Mouse (Mus musculus) forebrain, embryonic 16.5 days (tissue): ENCODE measurements around the gene Efcab7. TPM values are rescaled to one million over a fixed set of nuclear protein-coding genes. Genes with fewer than 3 reads are reported as not detected.

Source experiments
- ATAC-seq: fragments of 200-750 bp; cut with Nextera tagmentation; 2 replicates; pipeline ENCODE4 v1.8.0; 2017; ENCODE audit warnings: mild to moderate bottlenecking, moderate library complexity
- H3K27ac ChIP-seq: fragments of 300-500 bp; sonication (generic); 2 replicates; pipeline ENCODE4 v1.5.1; 2014; ENCODE audit warnings: low read length, control low read depth
- H3K27me3 ChIP-seq: fragments of 300-500 bp; sonication (generic); replicated peaks from 2 replicates; pipeline ENCODE4 v1.6.1; 2014; ENCODE audit warnings: low read length; ENCODE audit not compliant: control insufficient read depth, insufficient read depth
- H3K36me3 ChIP-seq: fragments of 300-500 bp; sonication (generic); 2 replicates; pipeline ENCODE4 v1.6.1; 2014; ENCODE audit not compliant: control insufficient read depth, insufficient read depth
- H3K4me1 ChIP-seq: fragments of 300-500 bp; sonication (generic); replicated peaks from 2 replicates; pipeline ENCODE4 v1.6.1; 2014; ENCODE audit warnings: low read length; ENCODE audit not compliant: control insufficient read depth, insufficient read depth
- H3K4me2 ChIP-seq: fragments of 300-500 bp; sonication (generic); 2 replicates; pipeline ENCODE4 v1.6.1; 2014; ENCODE audit warnings: mild to moderate bottlenecking, low read length, control low read depth
- H3K4me3 ChIP-seq: fragments of 300-500 bp; sonication (generic); replicated peaks from 2 replicates; pipeline ENCODE4 v1.5.1; 2014; ENCODE audit warnings: mild to moderate bottlenecking, low read length, control low read depth
- H3K9ac ChIP-seq: fragments of 300-500 bp; sonication (generic); replicated peaks from 2 replicates; pipeline ENCODE4 v1.6.1; 2014; ENCODE audit warnings: low read depth, low read length, control low read depth
- H3K9me3 ChIP-seq: fragments of 300-500 bp; sonication (generic); 2 replicates; pipeline ENCODE4 v1.6.1; 2016; ENCODE audit warnings: low read length; ENCODE audit not compliant: control insufficient read depth
- WGBS: fragments of 180-500 bp; shearing (Covaris S2); extraction: QIAGEN DNeasy Blood & Tissue Kit; methylation state at CpG from one replicate; pipeline ENCODE4 v1.1.7; 2014; 5-methylcytosine and 5-hydroxymethylcytosine counted together
- polyA plus RNA-seq: library from polyadenylated mRNA; unstranded; fragments of >200 nt; fragmentation: Nextera tagmentation; extraction: Ambion mirVana; gene quantifications from 2 replicates; pipeline ENCODE4 v1.2.1, GENCODE M21; 2015

Gene Efcab7
- polyA plus RNA-seq, result 19.2 and 26.8 TPM in 2 replicates

- H3K9ac ChIP-seq, result peak within 1 kb of the TSS; percentile 87
- under 1% methylated on average over 48 of the region's 48 CpGs for WGBS
- peaks cover 7% of the 10 kb centered on the region; the same call in 1 of the 2 replicates for H3K4me1 ChIP-seq
- no peaks in the 10 kb centered on the region for H3K9me3 ChIP-seq
- peak within 1 kb of the TSS; percentile 96 for H3K27ac ChIP-seq
- peak within 1 kb of the TSS; percentile 63 for H3K4me2 ChIP-seq
- peak; percentile 92 for ATAC-seq
- H3K4me3 ChIP-seq, result peak within 1 kb of the TSS; percentile 75
- H3K27me3 ChIP-seq, result no peaks in the 10 kb centered on the region
- H3K36me3 ChIP-seq, result no peaks in the 10 kb centered on the region
Measured at GRCm38 (mm10) chr4:99829094-99830073, at the start of gene Efcab7. Gene Efcab7, plus strand, starts transcription at chr4:99829198.

GRCm38 (mm10) chr4:99792365-99792764 lies 36.6 kb upstream of the Efcab7 start:
- 95% methylated on average over 6 of the region's 6 CpGs for whole genome bisulfite sequencing
- Histone ChIP-seq H3K9ac (no peak overlapping the region), H3K4me1 (no peaks in the 10 kb centered on the region), H3K4me2 (no peak overlapping the region), H3K27me3 (no peaks in the 10 kb centered on the region), H3K27ac (no peak overlapping the region), H3K4me3 (no peak overlapping the region), H3K9me3 (no peaks in the 10 kb centered on the region), H3K36me3 (no peaks in the 10 kb centered on the region)
- ATAC-seq, result no peak

GRCm38 (mm10) chr4:99816697-99817460 lies 12.1 kb upstream of the Efcab7 start:
- Histone ChIP-seq H3K27ac (no peak overlapping the region), H3K9ac (no peak overlapping the region), H3K9me3 (no peaks in the 10 kb centered on the region), H3K27me3 (no peaks in the 10 kb centered on the region), H3K4me2 (no peak overlapping the region), H3K4me3 (no peak overlapping the region), H3K4me1 (no peaks in the 10 kb centered on the region), H3K36me3 (no peaks in the 10 kb centered on the region)
- WGBS, result 92% methylated on average over 7 of the region's 7 CpGs
- no peak for ATAC-seq

DNA sequence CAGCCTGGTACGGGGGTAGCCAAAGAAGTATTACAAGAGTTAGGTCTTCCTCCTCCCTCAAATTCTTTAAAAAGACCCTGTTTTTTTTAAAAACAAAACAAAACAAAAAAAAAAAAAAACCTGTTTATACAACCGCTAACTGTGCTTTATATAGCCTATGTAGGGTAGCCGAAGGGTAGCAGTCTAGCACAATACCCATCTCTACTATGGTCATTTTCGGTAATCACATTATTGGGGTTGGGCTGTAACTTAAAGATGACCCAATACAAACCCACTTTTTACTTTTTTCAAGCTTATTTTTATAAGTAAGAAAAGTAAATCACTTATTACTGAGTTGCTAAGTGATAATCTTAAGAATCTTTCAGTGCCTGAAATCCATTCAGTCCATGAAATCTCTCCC lies 661 bp upstream of the Efcab7 start:
- H3K9me3 ChIP-seq, result no peaks in the 10 kb centered on the region
- H3K27me3 ChIP-seq, result no peaks in the 10 kb centered on the region
- no peak overlapping the region for H3K27ac ChIP-seq
- no peak overlapping the region for H3K9ac ChIP-seq
- peak overlapping the region; percentile 41 for H3K4me2 ChIP-seq
- H3K36me3 ChIP-seq, result no peaks in the 10 kb centered on the region
- 40% methylated on average over 4 of the region's 4 CpGs for WGBS
- H3K4me1 ChIP-seq, result peaks cover 7% of the 10 kb centered on the region; the same call in 1 of the 2 replicates
- H3K4me3 ChIP-seq, result peak overlapping the region; percentile 18; the same call in 1 of the 2 replicates
- no peak for ATAC-seq

GRCm38 (mm10) chr4:99828739-99829093 lies 282 bp upstream of the Efcab7 start:
- peak; percentile 43 for ATAC-seq
- H3K4me2 ChIP-seq, result peak overlapping the region; percentile 63
- H3K27ac ChIP-seq, result peak overlapping the region; percentile 96
- no peaks in the 10 kb centered on the region for H3K9me3 ChIP-seq
- H3K4me1 ChIP-seq, result peaks cover 7% of the 10 kb centered on the region; the same call in 1 of the 2 replicates
- peak overlapping the region; percentile 87 for H3K9ac ChIP-seq
- H3K36me3 ChIP-seq, result no peaks in the 10 kb centered on the region
- WGBS, result 0% methylated on average over 7 of the region's 7 CpGs
- peak overlapping the region; percentile 75 for H3K4me3 ChIP-seq
- no peaks in the 10 kb centered on the region for H3K27me3 ChIP-seq

DNA sequence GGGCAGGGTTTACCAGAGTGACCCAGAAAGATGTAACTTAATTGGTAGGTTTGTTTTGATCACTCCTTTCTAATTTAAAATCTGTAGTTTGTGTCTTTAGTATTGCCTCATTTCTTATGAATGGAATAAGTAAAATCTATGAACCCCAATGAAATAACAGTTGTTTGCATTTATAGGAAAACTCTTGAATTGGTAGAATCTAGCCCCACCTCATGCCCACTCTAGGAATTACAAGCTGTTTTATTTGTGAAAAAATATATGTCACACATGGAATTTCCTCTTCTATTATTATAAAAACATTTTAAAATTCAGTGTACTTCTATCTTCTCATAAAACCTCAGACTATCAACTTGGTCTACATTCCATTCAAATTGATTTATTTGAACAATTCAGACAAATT lies 52.9 kb downstream of the Efcab7 start:
- Histone ChIP-seq H3K36me3 (no peaks in the 10 kb centered on the region), H3K9ac (no peak overlapping the region), H3K9me3 (no peaks in the 10 kb centered on the region), H3K27ac (no peak overlapping the region), H3K27me3 (no peaks in the 10 kb centered on the region), H3K4me3 (no peak overlapping the region), H3K4me1 (no peaks in the 10 kb centered on the region), H3K4me2 (no peak overlapping the region)
- ATAC-seq, result no peak

DNA sequence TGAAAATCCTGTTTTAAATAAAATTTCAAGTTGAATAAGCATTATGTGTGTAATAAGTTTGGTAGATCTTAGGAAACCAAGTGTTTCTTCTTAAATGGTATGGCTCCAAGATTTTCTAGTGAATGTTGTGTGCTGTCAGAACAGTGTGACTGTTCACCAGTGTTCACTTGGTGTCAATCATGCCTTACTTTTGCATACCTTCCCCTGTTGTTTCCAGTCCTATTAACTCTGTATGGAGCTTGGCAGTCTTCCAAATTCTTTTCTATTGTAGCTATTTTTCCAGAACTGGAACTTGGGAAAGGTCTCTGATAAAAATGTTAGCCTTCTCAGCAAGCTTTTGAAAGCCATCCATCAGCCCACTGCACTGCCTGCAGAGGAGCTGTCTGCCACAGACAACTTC lies 53.4 kb downstream of the Efcab7 start:
- ATAC-seq, result no peak

DNA sequence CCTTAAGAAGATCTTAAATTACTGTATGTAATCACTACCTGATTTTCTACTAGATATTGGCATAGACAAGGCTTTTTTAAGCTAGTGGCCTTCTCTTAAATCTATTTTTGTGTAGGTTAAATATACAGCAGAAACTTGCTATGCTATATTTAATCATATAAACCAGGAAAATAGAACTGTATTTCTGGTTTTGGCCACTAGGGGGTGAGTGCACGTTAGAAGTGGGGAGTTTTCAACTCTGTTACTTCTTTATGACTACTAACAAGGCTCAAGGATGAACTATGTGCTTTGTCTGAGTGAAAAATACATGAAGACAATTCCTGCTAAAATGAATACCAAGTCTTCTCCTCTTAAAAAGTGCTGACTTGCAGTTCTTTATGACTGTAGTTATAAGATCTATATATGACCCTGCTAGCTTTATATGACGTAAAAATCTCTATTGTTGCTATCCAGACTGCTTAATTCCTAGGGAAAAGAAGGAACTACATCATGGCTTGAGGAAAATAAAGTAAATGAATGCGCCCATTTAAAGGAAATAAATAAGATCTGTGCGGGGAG lies 85.0 kb downstream of the Efcab7 start:
- H3K36me3 ChIP-seq, result no peaks in the 10 kb centered on the region
- H3K27ac ChIP-seq, result no peak overlapping the region
- no peak overlapping the region for H3K4me3 ChIP-seq
- no peaks in the 10 kb centered on the region for H3K9me3 ChIP-seq
- no peak overlapping the region for H3K4me2 ChIP-seq
- ATAC-seq, result no peak
- 70% methylated on average over 4 of the region's 4 CpGs for WGBS
- no peaks in the 10 kb centered on the region for H3K4me1 ChIP-seq
- H3K9ac ChIP-seq, result no peak overlapping the region
- H3K27me3 ChIP-seq, result no peaks in the 10 kb centered on the region

More for the DNA sequence above, 53.4 kb downstream of the Efcab7 start:
- Histone ChIP-seq H3K4me1 (no peaks in the 10 kb centered on the region), H3K27ac (no peak overlapping the region), H3K36me3 (no peaks in the 10 kb centered on the region), H3K4me3 (no peak overlapping the region), H3K27me3 (no peaks in the 10 kb centered on the region), H3K4me2 (no peak overlapping the region), H3K9me3 (no peaks in the 10 kb centered on the region), H3K9ac (no peak overlapping the region)

DNA sequence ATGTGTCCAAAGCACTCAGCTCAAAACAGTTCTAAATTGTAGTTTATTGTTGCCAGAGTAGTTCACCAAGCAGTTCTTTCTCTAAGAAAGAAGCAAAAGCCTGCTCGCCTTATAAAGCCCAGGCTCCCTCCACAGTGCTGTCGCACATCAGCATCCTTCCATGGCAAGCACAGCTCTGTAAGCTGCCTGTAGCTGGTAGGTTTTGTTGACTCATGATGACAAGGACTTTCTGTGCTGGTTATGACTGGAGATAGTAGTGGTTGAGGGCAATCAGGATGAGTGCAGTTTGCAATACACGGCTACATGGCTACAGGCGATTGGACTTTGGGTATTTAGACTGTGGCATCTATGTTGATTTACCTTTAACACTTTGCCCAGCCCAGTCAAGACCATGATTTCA lies 97.4 kb downstream of the Efcab7 start:
- no peak overlapping the region for H3K27ac ChIP-seq
- H3K27me3 ChIP-seq, result no peaks in the 10 kb centered on the region
- H3K9me3 ChIP-seq, result no peaks in the 10 kb centered on the region
- peaks cover 13% of the 10 kb centered on the region for H3K4me1 ChIP-seq
- 89% methylated on average over 4 of the region's 4 CpGs for WGBS
- no peaks in the 10 kb centered on the region for H3K36me3 ChIP-seq
- no peak overlapping the region for H3K4me2 ChIP-seq
- no peak for ATAC-seq
- no peak overlapping the region for H3K4me3 ChIP-seq
- no peak overlapping the region for H3K9ac ChIP-seq
